Mouse (Mus musculus) spleen, postnatal 14 days (tissue): ENCODE data around the gene Ankrd55.
A peak's percentile ranks its signal among the peaks of the same experiment; 100 is the strongest.
"Not testable (repeated sequence)": the region's sequence is repeated elsewhere in the genome, so short reads cannot be mapped to it uniquely, and the experiment has no call there.

Source experiments
- DNase-seq, 2 experiments: peaks; one replicate each; pipeline ENCODE4 v3.0.0; 2021 to 2022; ENCODE audit warnings: low spot score in 2 of 2

Gene Ankrd55

DNA sequence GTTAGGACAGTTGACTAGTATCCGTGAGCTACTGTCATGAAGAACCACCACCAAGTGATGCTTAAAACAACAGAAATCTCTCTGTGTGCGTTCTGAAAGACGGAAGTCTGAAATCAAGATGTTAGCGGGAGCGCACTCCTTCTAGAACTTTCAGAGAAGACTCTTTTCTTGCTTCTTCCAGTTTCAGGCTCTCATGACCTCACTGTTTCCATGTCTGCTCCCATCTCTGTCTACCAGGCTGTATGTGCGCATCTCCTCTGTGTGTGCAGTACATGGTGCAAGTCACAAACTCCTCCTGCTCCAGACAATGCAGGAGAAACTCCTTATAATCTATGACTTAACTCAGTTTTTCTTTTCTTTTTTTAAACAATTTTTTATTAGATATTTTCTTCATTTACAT is 4.8 kb downstream of the Ankrd55 start:
- no peak for DNase-seq

DNA sequence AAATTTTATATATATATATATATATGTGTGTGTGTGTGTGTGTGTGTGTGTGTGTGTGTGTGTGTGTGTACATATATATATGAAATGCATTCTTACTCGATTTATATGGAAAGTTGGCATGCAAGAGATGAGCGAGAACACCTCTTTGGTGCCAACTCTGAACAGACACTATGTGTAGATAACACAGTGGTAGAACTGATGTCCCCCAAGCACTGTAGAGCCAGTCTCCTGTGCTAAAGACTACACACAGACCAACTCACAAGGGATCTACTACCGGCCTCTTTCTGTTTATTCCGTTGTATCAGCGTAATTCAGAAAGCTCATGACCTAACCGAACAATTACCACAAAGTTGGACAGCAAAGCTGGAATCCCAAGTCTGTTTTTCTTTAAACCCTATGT is 6.2 kb downstream of the Ankrd55 start:
- DNase-seq: no peak

GRCm38 (mm10) chr13:112297781-112298180 is 9.5 kb downstream of the Ankrd55 start:
- no peak for DNase-seq

DNA sequence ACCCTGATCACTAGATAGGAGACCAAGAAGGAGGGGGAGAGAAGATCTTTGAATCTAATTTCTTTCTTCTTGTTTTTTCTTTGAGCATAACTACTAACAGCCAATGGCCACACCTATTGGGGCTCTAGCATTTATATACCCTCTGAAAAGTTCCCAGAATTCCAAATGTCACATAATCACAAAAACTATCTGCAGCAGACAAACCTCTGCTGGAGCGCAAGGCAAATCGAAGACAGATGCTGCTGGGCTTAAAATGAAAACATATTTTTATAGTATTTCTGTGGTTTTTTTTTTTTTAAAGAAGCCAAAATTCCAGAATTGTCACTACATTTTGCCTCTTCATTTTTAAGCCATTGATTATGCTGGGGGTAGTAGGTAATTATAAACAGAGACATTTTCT is 15.2 kb downstream of the Ankrd55 start:
- DNase-seq: no peak

DNA sequence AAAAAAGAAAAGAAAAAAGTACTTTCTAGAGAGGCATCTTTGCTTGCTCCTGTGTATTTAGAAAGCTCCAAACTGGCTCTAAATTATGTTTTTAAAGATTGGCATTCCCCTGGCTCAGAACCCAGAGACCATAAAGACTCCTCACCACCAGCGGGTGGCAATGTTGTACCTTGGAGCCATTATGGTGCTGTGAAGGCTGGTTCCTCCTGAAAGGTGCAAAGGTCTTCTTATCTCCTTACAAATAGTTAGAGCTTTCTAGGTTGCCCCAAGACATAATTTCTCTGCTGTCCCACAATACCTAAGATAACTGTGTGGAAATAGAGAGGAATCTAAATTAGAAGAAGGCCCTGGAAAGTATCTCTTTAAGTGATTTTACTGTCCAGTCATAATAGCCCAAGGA is 20.4 kb downstream of the Ankrd55 start:
- DNase-seq: peak; percentile 22 to 50

- not testable (repeated sequence) for DNase-seq
These were observed 23.4 kb downstream of the Ankrd55 start for GRCm38 (mm10) chr13:112311611-112312010.

- DNase-seq: no peak
These were observed 27.2 kb downstream of the Ankrd55 start for GRCm38 (mm10) chr13:112315442-112315841.

GRCm38 (mm10) chr13:112316622-112317482 is 28.6 kb downstream of the Ankrd55 start:
- no peak for DNase-seq

GRCm38 (mm10) chr13:112318124-112318523 is 29.9 kb downstream of the Ankrd55 start:
- no peak for DNase-seq

DNA sequence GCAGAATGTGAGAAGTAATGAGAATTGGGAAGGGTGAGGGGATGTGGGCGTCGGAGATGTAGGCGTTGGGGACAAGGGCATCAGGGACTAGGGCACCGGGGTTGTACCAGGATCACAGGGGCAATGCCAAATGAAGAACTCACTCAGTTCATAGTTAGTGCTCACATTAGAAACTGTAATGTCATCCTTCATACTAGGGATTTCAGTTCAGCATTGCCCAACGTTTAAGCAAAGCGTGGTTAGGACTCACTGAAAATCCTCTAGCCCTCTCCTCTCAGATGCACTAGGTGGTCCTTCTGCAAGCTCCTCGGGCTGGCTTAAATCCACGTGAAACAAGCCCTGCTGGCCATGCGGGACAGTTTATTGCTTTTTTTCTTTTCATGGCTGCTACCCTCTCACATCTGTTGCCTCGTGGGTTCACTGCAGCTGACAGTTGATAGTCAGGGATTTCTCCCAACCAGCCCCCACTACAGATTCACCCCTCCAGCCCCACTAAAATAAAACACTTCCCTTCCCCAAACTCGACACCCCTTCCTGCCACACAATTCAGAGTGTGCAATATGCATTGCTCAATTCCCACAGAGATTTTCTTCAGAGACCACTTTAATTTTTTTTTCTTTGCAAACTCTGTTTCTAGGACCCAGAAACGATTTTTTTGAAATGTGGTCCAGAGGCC is 35.5 kb downstream of the Ankrd55 start:
- DNase-seq: no peak

DNA sequence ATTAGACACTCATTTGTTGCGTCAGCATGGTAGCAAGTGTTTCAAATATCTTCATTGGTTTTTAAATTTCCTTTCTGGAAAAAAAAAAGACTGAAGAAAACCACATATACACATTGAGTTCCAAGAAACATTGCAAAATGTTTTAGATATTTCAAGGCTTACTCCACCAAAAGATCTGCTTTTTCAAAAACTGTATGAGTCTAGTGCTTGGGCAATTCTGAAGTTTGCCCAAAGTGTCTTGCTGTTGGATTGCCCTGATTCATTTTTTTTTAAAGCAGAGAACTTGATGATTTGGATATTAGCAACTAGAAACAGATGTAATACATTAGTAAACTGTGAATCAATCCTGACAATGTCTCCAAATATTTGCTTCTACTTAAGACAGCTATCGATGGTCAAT is 36.9 kb downstream of the Ankrd55 start:
- no peak for DNase-seq

DNA sequence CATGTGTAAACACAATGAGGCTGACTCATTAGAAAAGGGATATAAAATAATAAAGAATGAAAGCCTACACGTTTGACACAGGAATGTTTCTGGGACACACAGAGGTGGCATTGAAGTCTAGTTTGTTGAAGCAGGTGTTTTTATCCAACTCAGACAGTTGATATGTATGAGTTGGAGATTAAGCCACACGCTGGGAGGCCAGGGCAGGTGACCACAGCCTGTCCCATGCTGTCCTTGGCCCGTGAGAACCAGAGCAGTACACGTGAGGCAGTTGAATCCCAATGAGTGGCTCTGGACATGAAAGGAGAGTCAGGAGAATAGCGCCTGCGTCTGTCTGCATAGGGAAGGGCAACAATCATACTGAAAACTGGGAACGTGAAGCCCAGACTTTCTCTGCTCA is 38.2 kb downstream of the Ankrd55 start:
- DNase-seq: no peak

DNA sequence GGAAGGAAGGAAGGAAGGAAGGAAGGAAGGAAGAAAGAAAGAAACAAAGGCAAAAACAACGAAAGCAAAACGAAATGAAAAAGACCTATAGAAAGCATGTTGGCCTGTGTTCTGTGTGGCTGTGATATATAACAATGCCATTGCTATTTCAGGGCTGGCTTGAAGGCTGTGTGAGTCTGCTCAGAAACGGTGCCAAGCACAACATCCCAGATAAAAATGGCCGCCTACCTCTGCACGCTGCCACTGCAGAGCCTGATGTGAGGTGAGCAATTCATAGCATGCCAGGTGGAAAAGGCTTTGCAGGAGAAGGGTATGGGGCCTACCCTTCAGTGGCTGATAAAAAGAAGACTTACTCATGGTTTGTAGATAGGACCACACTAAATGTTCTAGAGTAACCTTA is 38.7 kb downstream of the Ankrd55 start:
- DNase-seq: no peak

- no peak for DNase-seq
These were observed 39.3 kb downstream of the Ankrd55 start for GRCm38 (mm10) chr13:112327511-112327910.

GRCm38 (mm10) chr13:112330257-112330656 is 42.0 kb downstream of the Ankrd55 start:
- DNase-seq: no peak

DNA sequence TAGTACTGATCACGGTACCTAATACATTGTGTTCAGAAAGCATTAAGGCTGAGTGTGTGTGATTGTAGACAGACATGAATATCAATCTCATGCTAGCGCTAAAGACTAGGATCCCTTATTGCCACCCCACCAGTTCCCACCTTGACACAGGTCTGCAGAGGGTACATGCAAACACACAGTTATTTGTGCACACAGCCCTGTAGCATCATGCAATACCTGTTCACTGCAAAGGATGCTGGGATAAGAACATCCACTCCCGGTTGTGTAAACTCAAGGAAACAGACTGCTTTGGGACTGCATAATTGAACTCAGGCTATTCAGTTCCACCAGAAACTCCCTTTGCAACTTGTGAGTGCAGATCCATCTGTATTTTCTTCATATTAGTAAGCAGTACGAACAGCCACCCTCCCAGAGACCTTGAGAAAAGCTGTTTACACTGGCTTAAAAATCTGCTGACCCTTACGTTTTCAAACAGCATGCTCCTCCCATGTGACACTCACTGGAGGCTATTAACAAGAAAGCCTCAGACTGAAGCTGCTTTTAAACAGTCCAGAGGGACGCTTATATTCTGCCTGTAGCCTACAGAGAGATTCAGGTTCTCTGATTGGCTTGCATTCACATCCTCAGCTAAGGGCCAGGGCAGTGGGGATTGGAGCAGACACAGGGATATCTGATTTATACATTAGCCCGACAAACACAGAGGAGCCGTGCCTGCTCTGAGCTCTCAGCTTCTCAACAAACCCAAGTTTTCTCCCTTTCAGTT is 42.8 kb downstream of the Ankrd55 start:
- DNase-seq: no peak

- DNase-seq: no peak
These were observed 43.4 kb downstream of the Ankrd55 start for GRCm38 (mm10) chr13:112331682-112332061.

DNA sequence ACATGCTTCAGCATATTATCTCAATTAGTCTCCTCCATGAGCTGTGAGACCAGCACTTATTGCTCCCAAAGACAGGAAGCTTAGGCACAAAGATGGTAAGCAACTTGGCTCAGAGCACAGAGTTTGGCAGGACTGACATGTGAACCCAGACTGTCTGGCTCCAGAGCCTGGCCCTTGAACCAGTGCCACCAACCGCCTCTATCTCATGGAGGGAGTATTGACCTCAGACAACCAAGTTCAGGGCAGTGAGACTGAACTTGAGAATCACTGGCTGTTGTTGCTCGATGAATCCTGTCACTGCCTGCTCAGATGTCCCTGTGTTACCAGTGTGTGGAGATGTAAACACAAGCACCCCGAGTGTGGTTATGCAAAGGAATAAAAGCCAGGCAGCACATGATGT is 47.3 kb downstream of the Ankrd55 start:
- no peak for DNase-seq

DNA sequence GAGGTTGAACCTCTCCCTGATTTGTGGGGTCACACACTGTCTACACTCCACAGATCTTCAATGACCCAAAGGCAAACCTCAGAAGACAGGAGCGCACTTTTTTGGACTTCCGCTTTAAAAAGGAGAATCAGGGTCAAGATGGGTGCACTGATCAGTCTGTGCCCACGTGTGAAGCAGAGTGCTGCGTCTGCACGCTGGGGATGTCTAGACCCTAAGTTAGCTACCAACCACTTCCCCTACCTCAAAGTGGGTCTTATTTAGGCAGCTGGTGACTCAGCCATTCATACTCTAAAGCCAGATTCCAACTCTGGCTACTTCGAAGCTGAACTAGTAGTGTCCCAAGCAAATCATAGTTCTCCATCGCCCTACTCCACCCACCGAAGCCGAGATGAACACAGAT is 48.9 kb downstream of the Ankrd55 start:
- no peak for DNase-seq

DNA sequence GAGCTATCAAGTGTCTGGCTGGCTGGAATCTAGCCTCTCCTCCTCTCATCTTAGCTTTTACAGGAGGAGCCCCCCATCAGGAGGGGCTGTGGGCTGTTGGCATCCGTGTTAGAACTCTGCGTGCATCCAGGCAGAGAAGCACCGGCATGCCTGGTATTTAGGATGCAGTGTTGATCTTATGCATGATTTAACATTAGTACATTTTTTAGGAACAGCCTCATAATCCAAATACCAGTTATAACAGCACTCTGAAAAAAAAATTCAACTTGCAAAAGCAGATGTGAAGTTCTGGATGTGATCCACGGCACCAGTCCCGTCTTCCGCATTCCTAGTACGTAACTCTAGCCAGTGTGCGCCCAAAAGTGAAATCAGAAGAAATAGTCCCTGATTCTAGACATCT is 52.0 kb downstream of the Ankrd55 start:
- DNase-seq: no peak

DNA sequence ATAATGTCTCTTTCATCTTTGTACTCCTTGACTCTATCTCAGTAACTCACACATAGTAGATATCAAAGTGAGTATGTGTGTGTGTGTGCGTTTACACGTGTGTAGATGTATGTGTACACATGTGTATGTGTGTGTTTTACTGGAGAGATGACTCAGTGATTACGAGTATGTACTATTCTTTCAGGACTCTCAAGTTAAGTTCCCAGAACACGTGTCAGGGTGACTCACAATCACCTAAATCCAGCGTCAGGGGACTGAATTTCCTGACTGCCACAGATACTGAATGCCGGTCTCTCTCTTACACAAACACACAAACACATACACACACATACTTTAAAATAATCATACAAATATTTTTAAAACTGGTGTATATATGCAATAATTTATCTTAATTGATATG is 52.5 kb downstream of the Ankrd55 start:
- no peak for DNase-seq

DNA sequence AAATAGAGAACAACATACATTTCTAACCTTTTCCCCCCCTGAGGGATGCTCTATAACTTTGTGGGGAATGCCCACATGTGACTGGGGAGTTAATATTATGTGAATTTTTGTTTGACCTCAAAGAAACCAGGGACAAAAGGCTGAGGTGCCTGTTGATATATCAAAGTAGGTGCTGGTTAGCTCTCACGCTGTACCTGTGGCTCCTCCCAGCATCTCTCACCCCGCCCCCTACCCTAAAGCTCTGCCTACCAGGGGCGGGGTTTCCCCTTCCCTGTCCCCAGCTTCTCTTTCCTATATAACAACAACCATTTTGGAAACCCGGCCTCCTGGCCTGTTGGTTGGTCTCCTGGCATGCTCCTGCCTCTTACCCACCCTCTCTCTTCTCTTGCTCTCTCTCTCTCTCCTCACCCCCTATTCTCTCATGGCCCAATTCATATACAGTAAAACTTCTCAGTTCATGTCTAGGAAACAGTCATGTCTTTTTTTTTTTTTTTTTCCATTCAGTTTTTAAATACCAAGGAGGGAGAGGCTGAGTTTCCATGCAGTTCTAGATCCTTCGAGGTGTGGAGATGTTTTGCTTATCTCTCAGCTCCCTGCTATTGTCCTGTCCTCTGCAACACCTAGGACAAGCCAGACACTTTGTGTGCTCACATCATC is 54.8 kb downstream of the Ankrd55 start:
- no peak for DNase-seq
